ENCODE assay signal across 22 mouse cellular contexts in the genomic region with DNA sequence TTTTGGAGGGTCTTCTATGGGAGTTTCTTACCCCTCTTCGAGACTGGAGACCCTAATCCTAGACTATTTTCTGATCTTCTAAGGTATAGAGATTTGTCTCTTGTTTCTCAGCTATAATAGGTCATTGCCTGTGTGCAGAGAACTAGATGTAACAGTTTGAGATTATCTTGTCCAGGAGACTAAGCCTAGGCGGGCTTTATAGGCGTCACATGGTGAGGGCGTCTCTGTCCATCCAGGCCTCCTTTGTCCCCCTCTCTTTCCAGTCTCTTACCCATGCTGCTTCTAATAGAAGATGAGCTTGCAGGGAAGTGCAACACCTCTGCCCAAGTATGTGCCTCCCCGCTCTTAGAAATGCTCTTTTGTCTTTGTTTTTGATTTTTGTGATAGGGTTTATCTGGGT.
DNase-seq lines count a peak whose midpoint lies in the region; ATAC-seq and TF ChIP-seq lines count a peak whose summit lies in the region.
"Had no signal": no experiment of that assay in that cellular context is flagged by ENCODE, and none has a peak within 500 bp of the region (broad histone marks: within the 10 kb centered on the region; RNA-seq: fewer than 3 reads in every experiment).

No protein-coding gene starts in this region.

- no peaks in the 10 kb centered on the region for H3K27me3 ChIP-seq in MEL (ENCODE audit: control insufficient read depth in 1 of 2, insufficient read depth in 2 of 2, low read length in 2 of 2)
- no peaks in the 10 kb centered on the region for H3K27me3 ChIP-seq in liver, embryonic 13.5 days
- no peaks in the 10 kb centered on the region for H3K27me3 ChIP-seq in liver, postnatal 0 days (ENCODE audit: insufficient read depth, low read length)
- H3K27me3 ChIP-seq: forebrain, embryonic 15.5 days; heart, embryonic 13.5 days; hindbrain, embryonic 12.5 days; Patski had no signal

- H3K9me3 ChIP-seq in MEL (replicated peaks; ENCODE audit: insufficient read depth, low read length) = no peaks in the 10 kb centered on the region
- no peaks in the 10 kb centered on the region for H3K9me3 ChIP-seq in liver, embryonic 13.5 days (replicated peaks)
- no peaks in the 10 kb centered on the region for H3K9me3 ChIP-seq in liver, postnatal 0 days (ENCODE audit: low read length)
- H3K9me3 ChIP-seq: embryonic facial prominence, embryonic 10.5 days; forebrain, embryonic 15.5 days; heart, embryonic 13.5 days; hindbrain, embryonic 12.5 days had no signal

- H3K4me2 ChIP-seq in liver, embryonic 13.5 days = no peak overlapping the region
- H3K4me2 ChIP-seq in liver, postnatal 0 days (ENCODE audit: low read depth, low read length) = no peak overlapping the region
- H3K4me2 ChIP-seq: forebrain, embryonic 15.5 days; heart, embryonic 13.5 days; hindbrain, embryonic 12.5 days had no signal

- no peak for TF ChIP-seq CTCF in MEL (IDR thresholded peaks at IDR 0.05 in 2 of 3, conservative IDR thresholded peaks at IDR 0.05 in 1 of 3; ENCODE audit: control insufficient read depth in 1 of 3, insufficient read depth in 1 of 3, low read depth in 2 of 3, low read length in 3 of 3, poor library complexity in 1 of 3, severe bottlenecking in 1 of 3)
- TF ChIP-seq CTCF in liver, postnatal 0 days (IDR thresholded peaks at IDR 0.05; ENCODE audit: low read depth) = no peak

- 40% methylated on average over 5 of the region's 5 CpGs for WGBS in liver, embryonic 13.5 days (ENCODE audit: insufficient replicate concordance)
- WGBS in liver, postnatal 0 days (ENCODE audit: insufficient replicate concordance) = 75% methylated on average over 5 of the region's 5 CpGs

- peak; percentile 33; the same call in 1 of the 2 replicates for ATAC-seq in erythroid progenitor cell, adult 5-6 weeks (replicated peaks; ENCODE audit: low FRiP score, poor library complexity, severe bottlenecking)
- ATAC-seq in liver, embryonic 13.5 days (ENCODE audit: low read depth) = peak; percentile 25; the same call in 1 of the 2 replicates
- no peak for ATAC-seq in liver, postnatal 0 days
- no peak for ATAC-seq in frontal cortex, adult (ENCODE audit: low TSS enrichment)
- ATAC-seq: activated CD4-positive, CD25-positive, alpha-beta regulatory T cell, adult 4 months; forebrain, embryonic 15.5 days; hindbrain, embryonic 16.5 days; Patski had no signal

- H3K79me2 ChIP-seq in MEL (ENCODE audit: control insufficient read depth, insufficient read depth, low read length, poor library complexity) = no peaks in the 10 kb centered on the region; the same call in 1 of the 2 replicates

- H3K4me1 ChIP-seq in MEL (ENCODE audit: control insufficient read depth in 1 of 2, insufficient read depth in 2 of 2, low read length in 2 of 2) = peaks cover 46 to 56% of the 10 kb centered on the region in 2 experiments
- H3K4me1 ChIP-seq in liver, embryonic 13.5 days (replicated peaks) = peaks cover 83% of the 10 kb centered on the region
- peaks cover 31% of the 10 kb centered on the region for H3K4me1 ChIP-seq in liver, postnatal 0 days (ENCODE audit: insufficient read depth)
- H3K4me1 ChIP-seq: embryonic facial prominence, embryonic 10.5 days; forebrain, embryonic 15.5 days; hindbrain, embryonic 12.5 days had no signal

- TF ChIP-seq EP300 in MEL (IDR thresholded peaks at IDR 0.05; ENCODE audit: low read depth in 1 of 2, low read length in 2 of 2) = no peak
- no peak for TF ChIP-seq EP300 in liver, postnatal 0 days (IDR thresholded peaks at IDR 0.05; ENCODE audit: low read depth)

- H3K9ac ChIP-seq in MEL (ENCODE audit: control insufficient read depth, low read depth, low read length, poor library complexity, severe bottlenecking) = peak overlapping the region; percentile 62
- H3K9ac ChIP-seq in liver, embryonic 13.5 days = peak overlapping the region; percentile 40
- no peak overlapping the region for H3K9ac ChIP-seq in liver, postnatal 0 days (replicated peaks)
- H3K9ac ChIP-seq: forebrain, embryonic 15.5 days; heart, embryonic 13.5 days; hindbrain, embryonic 12.5 days had no signal

- H3K4me3 ChIP-seq in MEL (ENCODE audit: control insufficient read depth in 1 of 2, insufficient read depth in 1 of 2, low read depth in 2 of 2, low read length in 2 of 2) = peak overlapping the region; percentile 48 to 50
- H3K4me3 ChIP-seq in liver, embryonic 13.5 days (replicated peaks) = no peak overlapping the region
- no peak overlapping the region for H3K4me3 ChIP-seq in liver, postnatal 0 days (ENCODE audit: low read depth, low read length)
- H3K4me3 ChIP-seq: embryonic facial prominence, embryonic 10.5 days; erythroblast, embryonic 14.5 days; forebrain, embryonic 15.5 days; heart, adult 2 months; heart, embryonic 13.5 days; hindbrain, embryonic 12.5 days had no signal

- H3K27ac ChIP-seq in MEL (ENCODE audit: control insufficient read depth, low read depth, low read length) = peak overlapping the region; percentile 85
- peak overlapping the region; percentile 93 for H3K27ac ChIP-seq in liver, embryonic 13.5 days
- H3K27ac ChIP-seq in liver, postnatal 0 days (ENCODE audit: low read depth) = peak overlapping the region; percentile 62
- H3K27ac ChIP-seq: embryonic facial prominence, embryonic 10.5 days; forebrain, embryonic 15.5 days; heart, adult 2 months; heart, embryonic 13.5 days; hindbrain, embryonic 12.5 days had no signal

- DNase-seq in MEL (ENCODE audit: low read depth, low spot score) = peak; percentile 60
- DNase-seq in liver, embryonic 13.5 days = no peak
- DNase-seq in liver, postnatal 0 days = no peak
- DNase-seq in kidney, adult 11 months = no peak
- DNase-seq in embryo, embryonic 11 days = no peak
- DNase-seq: adrenal gland, postnatal 14 days; cerebellum, adult 18-20 months; cerebellum, adult 9-11 months; cerebellum, postnatal 36 days; gastrocnemius, postnatal 10 days; heart, adult 2 months; heart, postnatal 4 days had no signal

- peaks cover 0 to 76% of the 10 kb centered on the region in 2 experiments; a peak in 2 of 4 replicates for H3K36me3 ChIP-seq in MEL (ENCODE audit: control insufficient read depth in 1 of 2, insufficient read depth in 2 of 2, low read length in 2 of 2)
- H3K36me3 ChIP-seq in liver, embryonic 13.5 days = no peaks in the 10 kb centered on the region
- no peaks in the 10 kb centered on the region for H3K36me3 ChIP-seq in liver, postnatal 0 days (replicated peaks; ENCODE audit: insufficient read depth, low read length)
- H3K36me3 ChIP-seq: embryonic facial prominence, embryonic 10.5 days; forebrain, embryonic 15.5 days; hindbrain, embryonic 12.5 days had no signal

- TF ChIP-seq POLR2A in MEL (IDR thresholded peaks at IDR 0.05; ENCODE audit: control insufficient read depth in 1 of 2, insufficient read depth in 1 of 2, low read depth in 1 of 2, low read length in 2 of 2, poor library complexity in 1 of 2) = no peak

- TF ChIP-seq RAD21 in MEL (IDR thresholded peaks at IDR 0.05; ENCODE audit: low read depth, low read length) = no peak

TF ChIP-seq in MEL, 35 proteins besides CTCF, POLR2A, EP300 and RAD21:
- TF ChIP-seq ETS1 (IDR thresholded peaks at IDR 0.05; ENCODE audit: low read depth, low read length) (peak; percentile 12; the same call in 1 of the 2 replicates), GABPA (IDR thresholded peaks at IDR 0.05; ENCODE audit: low read depth, low read length) (no peak), USF1 (IDR thresholded peaks at IDR 0.05; ENCODE audit: low read depth, low read length) (peak; percentile 71), GATA1 (IDR thresholded peaks at IDR 0.05; ENCODE audit: low read depth, low read length) (0 out of 2 replicates have a peak, but pooled peaks have one; percentile 5), MAZ (IDR thresholded peaks at IDR 0.05; ENCODE audit: low read depth, low read length) (no peak), UBTF (IDR thresholded peaks at IDR 0.05; ENCODE audit: borderline replicate concordance, insufficient read depth, low read depth, low read length) (no peak), HCFC1 (IDR thresholded peaks at IDR 0.05; ENCODE audit: low read depth, low read length) (no peak), USF2 (IDR thresholded peaks at IDR 0.05; ENCODE audit: borderline replicate concordance in 1 of 2, insufficient read depth in 1 of 2, low read depth in 1 of 2, low read length in 2 of 2) (no peak), MXI1 (IDR thresholded peaks at IDR 0.05; ENCODE audit: low read depth, low read length) (peak; percentile 48), NELFE (IDR thresholded peaks at IDR 0.05; ENCODE audit: low read depth, low read length) (peak; percentile 24; the same call in 1 of the 2 replicates), TBP (IDR thresholded peaks at IDR 0.05; ENCODE audit: low read depth, low read length) (0 out of 2 replicates have a peak, but pooled peaks have one; percentile 37)

Comparison
In these comparisons a context has a peak if more than half of its experiments do, and no peak if none do; other contexts are left out.
1. ATAC-seq: peak in erythroid progenitor cell, adult 5-6 weeks (single experiment) and liver, embryonic 13.5 days (single experiment); none in liver, postnatal 0 days (single experiment) and frontal cortex, adult (single experiment).
2. H3K4me3 ChIP-seq: peak in MEL (2 of 2); none in liver, embryonic 13.5 days (single experiment) and liver, postnatal 0 days (single experiment).
3. Peak in every context shown above with its lines, with median percentiles within 50 percentile points of each other: H3K27ac ChIP-seq.